Mouse (Mus musculus) layer of hippocampus, adult 2 months (tissue): ENCODE measurements at regions not wholly inside any gene's neighbourhood (a gene's known extent, or its start where the extent isn't known, plus 50 kb on each side); places are given as distances from the start of the nearest gene placed in this dataset.
"Not testable (repeated sequence)": the region's sequence is repeated elsewhere in the genome, so short reads cannot be mapped to it uniquely, and the experiment has no call there.

ENCODE experiments used
- DNase-seq, 2 experiments: peaks; one replicate each; pipeline ENCODE4 v3.0.0; 2022; ENCODE audit warnings: low spot score in 2 of 2
- H3K27ac ChIP-seq: fragments of 200-600 bp; 2 replicates; pipeline ENCODE4 v1.8.1; 2022
- H3K4me3 ChIP-seq: fragments of 200-600 bp; 2 replicates; pipeline ENCODE4 v1.8.1; 2022; ENCODE audit warnings: mild to moderate bottlenecking
- CTCF ChIP-seq: fragments of 200-600 bp; conservative IDR thresholded peaks from 2 replicates; pipeline ENCODE4 v1.8.1; 2022; ENCODE audit warnings: antibody characterized with exemption, mild to moderate bottlenecking, moderate library complexity

- H3K4me3 ChIP-seq: no peak overlapping the region
- peak; percentile 3 to 9 for DNase-seq
- no peak for TF ChIP-seq CTCF
- H3K27ac ChIP-seq: no peak overlapping the region
Measured at GRCm38 (mm10) chr4:75466880-75467327, 188.8 kb upstream of the Dmac1 start.

GRCm38 (mm10) chr4:75463579-75463978, 185.5 kb upstream of the Dmac1 start:
- no peak for TF ChIP-seq CTCF
- Histone ChIP-seq H3K4me3 (no peak overlapping the region), H3K27ac (no peak overlapping the region)
- DNase-seq: no peak

GRCm38 (mm10) chr4:75449478-75449877, 171.4 kb upstream of the Dmac1 start:
- Histone ChIP-seq H3K4me3 (no peak overlapping the region), H3K27ac (no peak overlapping the region)
- no peak for DNase-seq
- TF ChIP-seq CTCF: no peak

GRCm38 (mm10) chr4:75423296-75423695, 145.2 kb upstream of the Dmac1 start:
- no peak for TF ChIP-seq CTCF
- Histone ChIP-seq H3K27ac (no peak overlapping the region), H3K4me3 (no peak overlapping the region)
- DNase-seq: no peak

GRCm38 (mm10) chr4:75400754-75401153, 122.6 kb upstream of the Dmac1 start:
- H3K4me3 ChIP-seq, DNase-seq, H3K27ac ChIP-seq: not testable (repeated sequence)

- Histone ChIP-seq H3K27ac (no peak overlapping the region), H3K4me3 (no peak overlapping the region)
- DNase-seq: no peak
- TF ChIP-seq CTCF: no peak
Measured at GRCm38 (mm10) chr4:75394992-75395391, 116.9 kb upstream of the Dmac1 start.

GRCm38 (mm10) chr4:75394264-75394663, 116.2 kb upstream of the Dmac1 start:
- DNase-seq: no peak
- Histone ChIP-seq H3K4me3 (no peak overlapping the region), H3K27ac (no peak overlapping the region)
- no peak for TF ChIP-seq CTCF

GRCm38 (mm10) chr4:75386271-75386938, 108.3 kb upstream of the Dmac1 start:
- DNase-seq: no peak
- no peak overlapping the region for H3K4me3 ChIP-seq
- H3K27ac ChIP-seq: no peak overlapping the region
- TF ChIP-seq CTCF: no peak

- no peak for TF ChIP-seq CTCF
- no peak overlapping the region for H3K27ac ChIP-seq
- no peak for DNase-seq
- no peak overlapping the region for H3K4me3 ChIP-seq
Measured at GRCm38 (mm10) chr4:75359496-75359895, 81.4 kb upstream of the Dmac1 start.

GRCm38 (mm10) chr4:75355621-75356020, 77.5 kb upstream of the Dmac1 start:
- no peak overlapping the region for H3K4me3 ChIP-seq
- TF ChIP-seq CTCF: no peak
- no peak overlapping the region for H3K27ac ChIP-seq
- DNase-seq: no peak

GRCm38 (mm10) chr4:75334496-75334895, 56.4 kb upstream of the Dmac1 start:
- peak in 1 of 2 experiments; percentile 5 for DNase-seq
- H3K27ac ChIP-seq: no peak overlapping the region
- TF ChIP-seq CTCF: no peak

GRCm38 (mm10) chr4:75332791-75333190, 54.7 kb upstream of the Dmac1 start:
- no peak for DNase-seq
- Histone ChIP-seq H3K27ac (no peak overlapping the region), H3K4me3 (no peak overlapping the region)
- no peak for TF ChIP-seq CTCF

More at GRCm38 (mm10) chr4:75334496-75334895, 56.4 kb upstream of the Dmac1 start:
- no peak overlapping the region for H3K4me3 ChIP-seq

GRCm38 (mm10) chr4:75329511-75330171, 51.5 kb upstream of the Dmac1 start:
- TF ChIP-seq CTCF: no peak
- H3K27ac ChIP-seq: no peak overlapping the region
- DNase-seq: no peak
- no peak overlapping the region for H3K4me3 ChIP-seq
